Mouse (Mus musculus): ENCODE results near the gene Dmbt1.
"Not testable (repeated sequence)": the region's sequence is repeated elsewhere in the genome, so short reads cannot be mapped to it uniquely, and the experiment has no call there.

DNA sequence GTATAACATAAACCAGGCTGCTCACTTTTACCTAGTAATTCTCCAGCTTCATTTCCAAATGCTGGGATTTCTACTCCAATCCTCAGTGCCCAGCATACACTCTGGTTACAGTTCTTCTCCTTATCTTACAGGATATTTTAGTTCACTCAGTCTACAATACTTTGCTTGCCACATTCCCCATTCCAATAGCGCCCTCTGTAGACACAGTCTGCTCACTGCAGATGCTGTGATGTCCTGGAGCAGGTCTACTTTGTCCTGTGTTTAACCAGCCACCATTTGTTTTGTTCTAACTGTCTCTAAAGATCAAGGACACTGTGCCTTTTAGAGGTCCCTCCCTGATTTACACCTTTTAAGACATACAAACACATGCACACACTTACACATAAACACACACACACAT is 36.3 kb downstream of the Dmbt1 start:
- TF ChIP-seq GATA1 (IDR thresholded peaks at IDR 0.05; ENCODE audit: low read depth, low read length); RAD21 (IDR thresholded peaks at IDR 0.05; ENCODE audit: low read depth, low read length); MYC (IDR thresholded peaks at IDR 0.05; ENCODE audit: low read depth, low read length); TCF12 (IDR thresholded peaks at IDR 0.05; ENCODE audit: low read depth, low read length); POLR2A (IDR thresholded peaks at IDR 0.05; ENCODE audit: control insufficient read depth in 1 of 2, insufficient read depth in 1 of 2, low read depth in 1 of 2, low read length in 2 of 2, poor library complexity in 1 of 2); CTCF (IDR thresholded peaks at IDR 0.05 in 2 of 3, conservative IDR thresholded peaks at IDR 0.05 in 1 of 3; ENCODE audit: control insufficient read depth in 1 of 3, insufficient read depth in 1 of 3, low read depth in 2 of 3, low read length in 3 of 3, poor library complexity in 1 of 3, severe bottlenecking in 1 of 3); ELF1 (IDR thresholded peaks at IDR 0.05; ENCODE audit: low read depth, low read length): not testable (repeated sequence)
